Mouse (Mus musculus) midbrain, postnatal 0 days (tissue): Measurements from ENCODE around the gene Tbrg1. TPM values are rescaled to one million over a fixed set of nuclear protein-coding genes. Genes with fewer than 3 reads are reported as not detected.

Source experiments
- ATAC-seq: fragments of 200-750 bp; cut with Nextera tagmentation; 2 replicates; pipeline ENCODE4 v1.8.0; 2017; ENCODE audit warnings: moderate number of reproducible peaks, mild to moderate bottlenecking, moderate TSS enrichment, moderate library complexity; ENCODE audit not compliant: low FRiP score
- DNase-seq: peaks from one replicate; pipeline ENCODE4 v3.0.0-alpha.2; 2015; ENCODE audit warnings: low spot score
- H3K27ac ChIP-seq: fragments of 300-500 bp; sonication (generic); 2 replicates; pipeline ENCODE4 v1.5.1; 2014; ENCODE audit warnings: low read depth, mild to moderate bottlenecking, low read length, mixed read lengths
- H3K27me3 ChIP-seq: fragments of 300-500 bp; sonication (generic); 2 replicates; pipeline ENCODE4 v1.6.1; 2014; ENCODE audit warnings: low read length, control low read depth, mixed read lengths; ENCODE audit not compliant: insufficient read depth
- H3K36me3 ChIP-seq: fragments of 300-500 bp; sonication (generic); 2 replicates; pipeline ENCODE4 v1.6.1; 2014; ENCODE audit warnings: low read length, control low read depth, mixed read lengths; ENCODE audit not compliant: insufficient read depth
- H3K4me1 ChIP-seq: fragments of 300-500 bp; sonication (generic); 2 replicates; pipeline ENCODE4 v1.6.1; 2014; ENCODE audit warnings: mild to moderate bottlenecking, control low read depth, antibody characterized with exemption, low read length, mixed read lengths; ENCODE audit not compliant: insufficient read depth
- H3K4me2 ChIP-seq: fragments of 300-500 bp; sonication (generic); 2 replicates; pipeline ENCODE4 v1.6.1; 2014; ENCODE audit warnings: low read depth, mild to moderate bottlenecking, low read length, mixed read lengths; ENCODE audit not compliant: poor library complexity, severe bottlenecking
- H3K4me3 ChIP-seq: fragments of 300-500 bp; sonication (generic); 2 replicates; pipeline ENCODE4 v1.5.1; 2014; ENCODE audit warnings: low read depth, mild to moderate bottlenecking, low read length, moderate library complexity
- H3K9ac ChIP-seq: fragments of 300-500 bp; sonication (generic); replicated peaks from 2 replicates; pipeline ENCODE4 v1.6.1; 2014; ENCODE audit warnings: mild to moderate bottlenecking, low read length, moderate library complexity, mixed read lengths; ENCODE audit not compliant: poor library complexity, severe bottlenecking
- H3K9me3 ChIP-seq: fragments of 300-500 bp; sonication (generic); 2 replicates; pipeline ENCODE4 v1.6.1; 2016; ENCODE audit warnings: low read length, control low read depth
- CTCF ChIP-seq: IDR thresholded peaks from 2 replicates; pipeline ENCODE4 v1.5.1; 2016; ENCODE audit warnings: antibody characterized with exemption, mild to moderate bottlenecking
- WGBS: fragments of 180-500 bp; shearing (Covaris S2); extraction: QIAGEN DNeasy Blood & Tissue Kit; methylation state at CpG from one replicate; pipeline ENCODE4 v1.1.7; 2014; 5-methylcytosine and 5-hydroxymethylcytosine counted together
- polyA plus RNA-seq: library from polyadenylated mRNA; unstranded; fragments of >200 nt; fragmentation: Nextera tagmentation; extraction: Ambion mirVana; gene quantifications from 2 replicates; pipeline ENCODE4 v1.2.1, GENCODE M21; 2015
- total RNA-seq: library from RNA; depleted of rRNA; stranded (reverse); fragments of >200 nt; gene quantifications from 2 replicates; pipeline ENCODE4 v1.2.3, GENCODE M21; 2014; rRNA removed

The Tbrg1 gene
- total and polyA plus RNA-seq, 2 experiments from 2014 or later, result 55.7 to 94.4 TPM

- H3K27ac ChIP-seq, result peak overlapping the region; percentile 91
- H3K36me3 ChIP-seq, result no peaks in the 10 kb centered on the region
- peak overlapping the region; percentile 80 for H3K4me2 ChIP-seq
- H3K4me3 ChIP-seq, result peak overlapping the region; percentile 47
- DNase-seq (no peak), ATAC-seq (no peak)
- H3K9ac ChIP-seq, result peak overlapping the region; percentile 83
- TF ChIP-seq CTCF, result no peak
- WGBS, result 19% methylated on average over 6 of the region's 6 CpGs
- H3K9me3 ChIP-seq, result no peaks in the 10 kb centered on the region
- no peaks in the 10 kb centered on the region; the same call in 1 of the 2 replicates for H3K4me1 ChIP-seq
- no peaks in the 10 kb centered on the region for H3K27me3 ChIP-seq
Observed at GRCm38 (mm10) chr9:37613911-37614280, 43.2 kb downstream of the Tbrg1 start.

DNA sequence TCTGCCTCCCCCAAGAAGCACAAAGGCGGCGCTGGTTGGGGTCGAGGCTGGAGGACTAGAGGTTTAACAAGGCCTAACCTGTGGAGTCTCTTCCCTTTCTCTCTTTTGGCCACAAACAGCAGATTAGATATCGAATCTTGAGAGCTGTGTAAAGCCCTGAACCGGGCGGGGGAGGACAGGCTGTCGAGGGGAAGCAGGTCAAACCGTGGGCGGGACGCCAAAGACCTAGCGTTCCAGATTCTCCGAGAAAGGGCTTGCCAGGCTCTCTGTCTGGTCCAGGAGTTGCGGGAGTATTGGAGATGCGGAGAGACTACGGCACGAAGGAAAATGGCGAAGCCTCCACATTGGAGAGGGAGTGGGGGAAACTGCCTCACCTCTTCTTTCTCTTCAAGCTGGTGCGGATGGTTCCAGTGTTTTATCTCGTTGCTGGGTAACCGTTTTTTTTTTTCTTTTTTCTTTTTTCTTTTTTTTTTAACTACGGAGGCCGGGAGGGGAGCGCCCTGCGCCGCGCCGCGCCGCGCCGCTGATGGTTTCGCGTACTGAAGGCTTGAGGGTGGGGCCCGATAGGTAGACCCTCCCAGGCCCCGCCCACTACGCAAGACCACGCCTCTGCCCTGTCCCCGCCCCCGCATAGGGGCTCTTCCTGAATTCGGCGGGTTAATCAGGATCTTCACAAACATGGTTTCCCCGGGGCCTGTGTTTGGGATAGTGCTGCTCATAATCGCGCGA, 43.8 kb downstream of the Tbrg1 start, which contains the start of gene Spa17:
Gene Spa17 (minus strand): TSS at position 541 of the 729 bp plus-strand sequence.
- H3K27me3 ChIP-seq, result no peaks in the 10 kb centered on the region
- no peaks in the 10 kb centered on the region for H3K36me3 ChIP-seq
- no peak for TF ChIP-seq CTCF
- H3K4me1 ChIP-seq, result no peaks in the 10 kb centered on the region; the same call in 1 of the 2 replicates
- peak within 1 kb of the TSS; percentile 80 for H3K4me2 ChIP-seq
- peak within 1 kb of the TSS; percentile 83 for H3K9ac ChIP-seq
- DNase-seq (peak; percentile 92), ATAC-seq (peak; percentile 93)
- WGBS, result under 1% methylated on average over 44 of the region's 45 CpGs
- no peaks in the 10 kb centered on the region for H3K9me3 ChIP-seq
- peak within 1 kb of the TSS; percentile 47 for H3K4me3 ChIP-seq
- H3K27ac ChIP-seq, result peak within 1 kb of the TSS; percentile 91

DNA sequence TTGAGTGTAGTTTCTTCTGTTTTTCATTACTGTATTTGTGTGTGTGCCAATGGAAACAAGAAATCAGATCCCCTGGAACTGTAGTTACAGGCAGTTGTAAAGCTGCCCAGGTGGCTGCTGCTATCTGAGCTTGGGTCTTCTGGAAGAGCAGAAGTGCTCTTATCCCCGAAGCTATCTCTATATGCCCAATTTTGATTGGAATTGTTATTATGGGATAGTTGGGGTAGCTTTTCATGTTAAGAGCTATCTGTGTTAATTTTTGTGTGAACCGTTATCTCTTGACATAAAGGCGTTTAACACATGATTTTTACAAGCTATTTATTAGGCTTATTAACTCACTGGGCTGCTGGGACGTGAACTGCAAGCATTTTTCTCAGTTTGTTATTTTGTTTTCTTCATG, 47.6 kb downstream of the Tbrg1 start:
- H3K36me3 ChIP-seq, result no peaks in the 10 kb centered on the region
- no peak overlapping the region for H3K4me3 ChIP-seq
- no peak for DNase-seq
- TF ChIP-seq CTCF, result no peak
- WGBS, result 72% methylated on average over 4 of the region's 4 CpGs
- no peak overlapping the region for H3K27ac ChIP-seq
- H3K27me3 ChIP-seq, result no peaks in the 10 kb centered on the region
- H3K9ac ChIP-seq, result no peak overlapping the region
- H3K4me2 ChIP-seq, result no peak overlapping the region
- no peaks in the 10 kb centered on the region; the same call in 1 of the 2 replicates for H3K4me1 ChIP-seq
- H3K9me3 ChIP-seq, result no peaks in the 10 kb centered on the region
- no peak for ATAC-seq

DNA sequence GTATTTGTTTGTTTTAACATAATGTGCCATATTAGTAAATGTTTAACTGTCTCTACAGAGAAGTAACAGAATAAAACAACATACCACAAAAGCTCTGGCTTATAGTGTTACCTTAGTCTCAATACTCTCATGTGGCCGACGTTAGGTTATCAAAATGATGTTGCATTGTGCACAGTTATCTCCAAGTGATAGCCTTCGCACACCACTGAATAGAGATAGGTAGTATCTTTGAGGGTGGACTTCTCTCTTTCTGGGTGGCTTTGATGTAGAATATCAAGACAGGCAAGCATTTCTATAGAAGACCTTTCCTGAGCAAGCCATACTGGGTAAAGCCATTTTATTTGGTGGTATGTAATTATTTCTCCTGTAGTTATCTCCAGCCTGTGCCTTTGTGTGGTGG, 52.0 kb downstream of the Tbrg1 start:
- Histone ChIP-seq H3K4me2 (no peak overlapping the region), H3K4me3 (no peak overlapping the region), H3K27ac (no peak overlapping the region), H3K9me3 (no peaks in the 10 kb centered on the region), H3K27me3 (no peaks in the 10 kb centered on the region), H3K9ac (no peak overlapping the region), H3K4me1 (no peaks in the 10 kb centered on the region), H3K36me3 (no peaks in the 10 kb centered on the region; the same call in 1 of the 2 replicates)
- TF ChIP-seq CTCF, result no peak
- 97% methylated on average over 3 of the region's 3 CpGs for WGBS
- DNase-seq, result no peak
- ATAC-seq, result no peak

DNA sequence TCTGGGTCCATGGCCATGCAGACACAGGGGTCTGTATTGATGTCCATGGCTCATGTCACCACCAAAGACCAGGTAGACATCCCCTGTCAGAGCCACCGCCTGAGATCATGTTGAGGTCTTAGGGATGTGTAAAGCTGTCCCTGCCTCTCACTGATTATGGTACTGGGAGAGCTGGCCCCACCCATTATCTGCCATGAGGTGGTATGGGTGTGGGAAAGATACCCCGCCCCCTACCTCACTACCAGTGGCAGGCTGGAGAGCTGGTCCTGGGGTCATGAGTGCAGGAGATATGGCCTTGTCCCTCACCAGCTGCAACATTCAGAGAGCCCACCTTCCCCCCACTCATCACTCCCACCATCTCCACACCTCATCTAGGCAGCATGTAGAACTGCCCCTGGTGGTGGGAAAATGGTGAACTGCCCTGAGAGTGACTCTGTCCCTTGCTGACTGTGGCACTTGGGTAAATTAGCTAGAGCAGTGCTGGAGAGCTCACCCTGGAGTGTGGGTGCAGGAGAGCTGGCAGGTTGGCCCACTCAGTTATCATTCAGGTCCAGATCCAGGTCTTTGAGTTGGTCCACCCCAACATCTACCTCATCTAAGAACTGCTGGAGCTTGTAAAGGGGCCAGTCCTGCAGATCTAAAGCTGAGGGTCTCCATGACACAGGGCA, 56.4 kb downstream of the Tbrg1 start:
- no peak for TF ChIP-seq CTCF
- Histone ChIP-seq H3K4me3 (no peak overlapping the region), H3K27ac (no peak overlapping the region), H3K4me2 (no peak overlapping the region), H3K27me3 (no peaks in the 10 kb centered on the region), H3K36me3 (no peaks in the 10 kb centered on the region; the same call in 1 of the 2 replicates), H3K4me1 (no peaks in the 10 kb centered on the region), H3K9me3 (no peaks in the 10 kb centered on the region), H3K9ac (no peak overlapping the region)
- ATAC-seq (no peak), DNase-seq (no peak)
- WGBS, result 94% methylated on average over 2 of the region's 2 CpGs

Other genes starting within 250 kb of the Tbrg1 start
- 2.8 and 2.9 TPM in 2 replicates for gene Robo3, start 224.1 kb downstream of the Tbrg1 start, total RNA-seq
- gene Robo3, start 224.1 kb downstream of the Tbrg1 start, polyA plus RNA-seq, result 0.88 and 1.0 TPM in 2 replicates
- gene Msantd2, start 168.0 kb downstream of the Tbrg1 start, total RNA-seq, result 37.0 and 55.1 TPM in 2 replicates
- 20.5 and 21.1 TPM in 2 replicates for gene Msantd2, start 168.0 kb downstream of the Tbrg1 start, polyA plus RNA-seq
- gene Esam, start 129.2 kb downstream of the Tbrg1 start, total RNA-seq, result 29.1 and 39.3 TPM in 2 replicates
- gene Esam, start 129.2 kb downstream of the Tbrg1 start, polyA plus RNA-seq, result 35.1 and 38.6 TPM in 2 replicates
- 0.90 and 6.1 TPM in 2 replicates for gene Vsig2, start 118.1 kb downstream of the Tbrg1 start, total RNA-seq
- 1.6 and 1.7 TPM in 2 replicates for gene Vsig2, start 118.1 kb downstream of the Tbrg1 start, polyA plus RNA-seq
- gene Nrgn, start 104.4 kb downstream of the Tbrg1 start, total RNA-seq, result 35.7 and 58.1 TPM in 2 replicates
- gene Nrgn, start 104.4 kb downstream of the Tbrg1 start, polyA plus RNA-seq, result 80.4 and 80.6 TPM in 2 replicates
- gene Siae, start 101.6 kb downstream of the Tbrg1 start, total RNA-seq, result 15.2 and 15.8 TPM in 2 replicates
- 14.9 and 16.1 TPM in 2 replicates for gene Siae, start 101.6 kb downstream of the Tbrg1 start, polyA plus RNA-seq
- 1.2 and 1.4 TPM in 2 replicates for gene Spa17, start 43.6 kb downstream of the Tbrg1 start, total RNA-seq
- 6.3 and 10.1 TPM in 2 replicates for gene Spa17, start 43.6 kb downstream of the Tbrg1 start, polyA plus RNA-seq
- not detected in 2 replicates for gene Panx3, start 11.9 kb upstream of the Tbrg1 start, total RNA-seq
- 0.10 TPM in 1 of 2 replicates, not detected in the other for gene Panx3, start 11.9 kb upstream of the Tbrg1 start, polyA plus RNA-seq
- not detected in 2 replicates for gene Olfr160, start 58.9 kb upstream of the Tbrg1 start, total RNA-seq
- gene Olfr160, start 58.9 kb upstream of the Tbrg1 start, polyA plus RNA-seq, result not detected in 2 replicates
- not detected in 2 replicates for gene Olfr874, start 87.8 kb upstream of the Tbrg1 start, total RNA-seq
- 0.11 TPM in 1 of 2 replicates, not detected in the other for gene Olfr874, start 87.8 kb upstream of the Tbrg1 start, polyA plus RNA-seq
- not detected in 2 replicates for gene Olfr875, start 114.5 kb upstream of the Tbrg1 start, total RNA-seq
- gene Olfr875, start 114.5 kb upstream of the Tbrg1 start, polyA plus RNA-seq, result 0.20 and 0.22 TPM in 2 replicates
- gene Olfr876, start 145.7 kb upstream of the Tbrg1 start, total RNA-seq, result not detected in 2 replicates
- not detected in 2 replicates for gene Olfr876, start 145.7 kb upstream of the Tbrg1 start, polyA plus RNA-seq
- gene Olfr877, start 197.0 kb upstream of the Tbrg1 start, total RNA-seq, result not detected in 2 replicates
- gene Olfr877, start 197.0 kb upstream of the Tbrg1 start, polyA plus RNA-seq, result not detected in 2 replicates
- gene Olfr145, start 239.4 kb upstream of the Tbrg1 start, total RNA-seq, result not detected in 2 replicates
- not detected in 2 replicates for gene Olfr145, start 239.4 kb upstream of the Tbrg1 start, polyA plus RNA-seq